Mouse (Mus musculus): ENCODE measurements around the gene Nemf.

GRCm38 (mm10) chr12:69265031-69265430 lies 91.9 kb downstream of the Nemf start:
- TF ChIP-seq EP300 (IDR thresholded peaks at IDR 0.05; ENCODE audit: low read depth) (no peak), CTCF (IDR thresholded peaks at IDR 0.05; ENCODE audit: low read depth) (no peak)

Data from liver, postnatal 0 days (tissue).